In genomic region chr11:76429046-76429445, GRCm38 (mm10) we compare ENCODE assay signal across 8 mouse cellular contexts. TPM values are rescaled to one million over a fixed set of nuclear protein-coding genes. Genes with fewer than 3 reads are reported as not detected.
DNase-seq lines count a peak whose midpoint lies in the region; ATAC-seq lines count a peak whose summit lies in the region.

No protein-coding gene starts in this region.

- DNase-seq in intestine, embryonic 14.5 days (ENCODE audit: low spot score), result no peak
- peak; percentile 39 for DNase-seq in ZHBTc4 (ENCODE audit: low read depth, low spot score)
- peak; percentile 20 for DNase-seq in naive thymus-derived CD4-positive, alpha-beta T cell, adult 2 months (ENCODE audit: low read depth)
- no peak for DNase-seq in adrenal gland, postnatal 25 days
- DNase-seq in cerebellum, postnatal 36 days, result no peak
- DNase-seq in frontal cortex, postnatal 10 days (ENCODE audit: low spot score in 2 of 2), result no peak

- H3K27me3 ChIP-seq in intestine, embryonic 14.5 days (replicated peaks; ENCODE audit: control insufficient read depth, insufficient read depth, low read length), result no peaks in the 10 kb centered on the region
- no peaks in the 10 kb centered on the region for H3K27me3 ChIP-seq in intestine, embryonic 16.5 days (replicated peaks; ENCODE audit: control insufficient read depth, insufficient read depth, low read length)
- no peaks in the 10 kb centered on the region for H3K27me3 ChIP-seq in hindbrain, embryonic 12.5 days

- WGBS in intestine, embryonic 14.5 days, result 62% methylated on average over 4 of the region's 4 CpGs
- 66% methylated on average over 4 of the region's 4 CpGs for WGBS in intestine, embryonic 16.5 days
- WGBS in hindbrain, embryonic 12.5 days, result 55% methylated on average over 4 of the region's 4 CpGs

- peak overlapping the region; percentile 27; the same call in 1 of the 2 replicates for H3K27ac ChIP-seq in intestine, embryonic 14.5 days (ENCODE audit: low read depth)
- no peak overlapping the region for H3K27ac ChIP-seq in intestine, embryonic 16.5 days (ENCODE audit: low read length)
- H3K27ac ChIP-seq in hindbrain, embryonic 12.5 days, result peak overlapping the region; percentile 69; the same call in 1 of the 2 replicates

- H3K4me2 ChIP-seq in intestine, embryonic 14.5 days (ENCODE audit: low read length), result no peak overlapping the region
- H3K4me2 ChIP-seq in intestine, embryonic 16.5 days (ENCODE audit: low read depth, low read length), result no peak overlapping the region
- H3K4me2 ChIP-seq in hindbrain, embryonic 12.5 days (replicated peaks), result no peak overlapping the region

- no peak overlapping the region for H3K9ac ChIP-seq in intestine, embryonic 14.5 days (ENCODE audit: low read length)
- H3K9ac ChIP-seq in intestine, embryonic 16.5 days (ENCODE audit: low read depth, low read length), result no peak overlapping the region
- no peak overlapping the region for H3K9ac ChIP-seq in hindbrain, embryonic 12.5 days

- no peaks in the 10 kb centered on the region for H3K9me3 ChIP-seq in intestine, embryonic 14.5 days (ENCODE audit: control insufficient read depth, low read length)
- H3K9me3 ChIP-seq in intestine, embryonic 16.5 days (ENCODE audit: control insufficient read depth, low read length), result no peaks in the 10 kb centered on the region
- no peaks in the 10 kb centered on the region for H3K9me3 ChIP-seq in hindbrain, embryonic 12.5 days (replicated peaks)

- H3K4me1 ChIP-seq in intestine, embryonic 14.5 days (replicated peaks; ENCODE audit: control insufficient read depth, insufficient read depth, low read length), result peaks cover 26% of the 10 kb centered on the region; the same call in 1 of the 2 replicates
- peaks cover 16% of the 10 kb centered on the region for H3K4me1 ChIP-seq in intestine, embryonic 16.5 days (ENCODE audit: control insufficient read depth, insufficient read depth, low read length)
- H3K4me1 ChIP-seq in hindbrain, embryonic 12.5 days, result peaks cover 20% of the 10 kb centered on the region

- no peak for ATAC-seq in intestine, embryonic 14.5 days (replicated peaks; ENCODE audit: low FRiP score, low TSS enrichment, low read depth)
- ATAC-seq in intestine, embryonic 16.5 days, result no peak
- ATAC-seq in hindbrain, embryonic 12.5 days (ENCODE audit: low FRiP score), result no peak

- peaks cover 28% of the 10 kb centered on the region for H3K36me3 ChIP-seq in intestine, embryonic 14.5 days (ENCODE audit: control insufficient read depth, insufficient read depth, low read length)
- peaks cover 3% of the 10 kb centered on the region; the same call in 1 of the 2 replicates for H3K36me3 ChIP-seq in intestine, embryonic 16.5 days (ENCODE audit: control insufficient read depth, insufficient read depth, low read length)
- peaks cover 35% of the 10 kb centered on the region for H3K36me3 ChIP-seq in hindbrain, embryonic 12.5 days

- H3K4me3 ChIP-seq in intestine, embryonic 14.5 days (ENCODE audit: low read depth, low read length), result no peak overlapping the region
- H3K4me3 ChIP-seq in intestine, embryonic 16.5 days (ENCODE audit: low read length), result no peak overlapping the region
- H3K4me3 ChIP-seq in hindbrain, embryonic 12.5 days, result no peak overlapping the region

RNA-seq across cellular contexts. Expression of gene Timm22, which starts 22.3 kb away (rescaled TPM):
- polyA plus RNA-seq in intestine, embryonic 14.5 days (2014; fragmentation: Nextera tagmentation; extraction: Ambion mirVana), result 117 and 119 TPM in 2 replicates
- 92.8 and 96.6 TPM in 2 replicates for polyA plus RNA-seq in intestine, embryonic 16.5 days (2015; fragmentation: Nextera tagmentation; extraction: Ambion mirVana)
- polyA plus RNA-seq in hindbrain, embryonic 12.5 days (2016; fragmentation: Nextera tagmentation; extraction: Ambion mirVana), result 111 and 113 TPM in 2 replicates
- 38.9 and 47.4 TPM in 2 replicates for total RNA-seq in adrenal gland, postnatal 25 days (2021)

RNA-seq across cellular contexts. Expression of gene Nxn, which starts 30.1 kb away (rescaled TPM):
- polyA plus RNA-seq in intestine, embryonic 14.5 days (2014; fragmentation: Nextera tagmentation; extraction: Ambion mirVana), result 45.8 and 51.4 TPM in 2 replicates
- polyA plus RNA-seq in intestine, embryonic 16.5 days (2015; fragmentation: Nextera tagmentation; extraction: Ambion mirVana), result 20.1 and 25.7 TPM in 2 replicates
- 54.3 and 57.3 TPM in 2 replicates for polyA plus RNA-seq in hindbrain, embryonic 12.5 days (2016; fragmentation: Nextera tagmentation; extraction: Ambion mirVana)
- 23.8 and 29.5 TPM in 2 replicates for total RNA-seq in adrenal gland, postnatal 25 days (2021)

Comparison
In these comparisons a context has a peak if more than half of its experiments do, and no peak if none do; other contexts are left out.
1. DNase-seq: peak in ZHBTc4 (single experiment) and naive thymus-derived CD4-positive, alpha-beta T cell, adult 2 months (single experiment); none in intestine, embryonic 14.5 days (single experiment), adrenal gland, postnatal 25 days (single experiment), cerebellum, postnatal 36 days (0 of 2) and frontal cortex, postnatal 10 days (0 of 2).